Mouse (Mus musculus) kidney, postnatal 0 days (tissue): ENCODE results near the gene Ints1. TPM values are rescaled to one million over a fixed set of nuclear protein-coding genes. Genes with fewer than 3 reads are reported as not detected.

Experiments used
- ATAC-seq: fragments of 200-750 bp; cut with Nextera tagmentation; replicated peaks from 2 replicates; pipeline ENCODE4 v1.8.0; 2017; ENCODE audit warnings: low read depth, moderate number of reproducible peaks, moderate TSS enrichment, moderate library complexity; ENCODE audit not compliant: low FRiP score
- DNase-seq: peaks from one replicate; pipeline ENCODE4 v3.0.0-alpha.2; 2016; ENCODE audit warnings: low spot score
- H3K27ac ChIP-seq: fragments of 300-500 bp; sonication (generic); 2 replicates; pipeline ENCODE4 v1.5.1; 2014; ENCODE audit warnings: mild to moderate bottlenecking
- H3K27me3 ChIP-seq: fragments of 300-500 bp; sonication (generic); 2 replicates; pipeline ENCODE4 v1.6.1; 2014; ENCODE audit warnings: low read length, mixed read lengths; ENCODE audit not compliant: insufficient read depth
- H3K36me3 ChIP-seq: fragments of 300-500 bp; sonication (generic); 2 replicates; pipeline ENCODE4 v1.6.1; 2014; ENCODE audit warnings: low read length, mixed read lengths; ENCODE audit not compliant: insufficient read depth
- H3K4me1 ChIP-seq: fragments of 300-500 bp; sonication (generic); replicated peaks from 2 replicates; pipeline ENCODE4 v1.6.1; 2014; ENCODE audit warnings: antibody characterized with exemption, low read length, mixed read lengths; ENCODE audit not compliant: insufficient read depth
- H3K4me2 ChIP-seq: fragments of 300-500 bp; sonication (generic); 2 replicates; pipeline ENCODE4 v1.6.1; 2014; ENCODE audit warnings: mild to moderate bottlenecking, low read length, moderate library complexity, mixed read lengths
- H3K4me3 ChIP-seq: fragments of 300-500 bp; sonication (generic); replicated peaks from 2 replicates; pipeline ENCODE4 v1.5.1; 2014; ENCODE audit warnings: low read depth, low read length
- H3K9ac ChIP-seq: fragments of 300-500 bp; sonication (generic); 2 replicates; pipeline ENCODE4 v1.6.1; 2014; ENCODE audit warnings: low read depth, low read length
- H3K9me3 ChIP-seq: fragments of 300-500 bp; sonication (generic); replicated peaks from 2 replicates; pipeline ENCODE4 v1.6.1; 2016; ENCODE audit warnings: low read length, inconsistent platforms, mixed read lengths
- CTCF ChIP-seq: IDR thresholded peaks from 2 replicates; pipeline ENCODE4 v1.5.1; 2016; ENCODE audit warnings: antibody characterized with exemption, low read depth, mild to moderate bottlenecking, moderate library complexity
- WGBS: fragments of 180-500 bp; shearing (Covaris S2); extraction: QIAGEN DNeasy Blood & Tissue Kit; methylation state at CpG from one replicate; pipeline ENCODE4 v1.1.7; 2014; 5-methylcytosine and 5-hydroxymethylcytosine counted together
- polyA plus RNA-seq: library from polyadenylated mRNA; unstranded; fragments of >200 nt; fragmentation: Nextera tagmentation; extraction: Ambion mirVana; gene quantifications from 2 replicates; pipeline ENCODE4 v1.2.1, GENCODE M21; 2015

The Ints1 gene
- polyA plus RNA-seq, 1 experiment from 2014 or later, result 17.9 TPM

GRCm38 (mm10) chr5:139736504-139736940, 39.0 kb downstream of the Ints1 start:
- peak overlapping the region; percentile 49 for H3K4me3 ChIP-seq
- DNase-seq (no peak), ATAC-seq (peak; percentile 40)
- TF ChIP-seq CTCF, result no peak
- H3K9ac ChIP-seq, result no peak overlapping the region
- H3K27me3 ChIP-seq, result no peaks in the 10 kb centered on the region
- H3K4me1 ChIP-seq, result peaks cover 22% of the 10 kb centered on the region
- peak overlapping the region; percentile 96 for H3K4me2 ChIP-seq
- no peaks in the 10 kb centered on the region for H3K36me3 ChIP-seq
- H3K9me3 ChIP-seq, result no peaks in the 10 kb centered on the region
- H3K27ac ChIP-seq, result 0 out of 2 replicates have a peak overlapping the region, but pooled peaks have one; percentile 39
- 9% methylated on average over 10 of the region's 10 CpGs for WGBS

- peak; percentile 95 for ATAC-seq
- 2% methylated on average over 34 of the region's 50 CpGs for WGBS
- TF ChIP-seq CTCF, result no peak; the same call in 1 of the 2 replicates
Measured at GRCm38 (mm10) chr5:139735677-139736503, 39.6 kb downstream of the Ints1 start, which contains the start of gene Micall2. Gene Micall2 (minus strand): TSS chr5:139736336.

GRCm38 (mm10) chr5:139734746-139735145, 40.7 kb downstream of the Ints1 start:
- H3K27me3 ChIP-seq, result no peaks in the 10 kb centered on the region
- no peak for TF ChIP-seq CTCF
- peak overlapping the region; percentile 96 for H3K4me2 ChIP-seq
- WGBS, result 58% methylated on average over 7 of the region's 7 CpGs
- H3K4me3 ChIP-seq, result no peak overlapping the region
- ATAC-seq (no peak), DNase-seq (no peak)
- H3K27ac ChIP-seq, result no peak overlapping the region
- H3K36me3 ChIP-seq, result no peaks in the 10 kb centered on the region
- H3K9ac ChIP-seq, result no peak overlapping the region
- H3K9me3 ChIP-seq, result no peaks in the 10 kb centered on the region
- H3K4me1 ChIP-seq, result peaks cover 34% of the 10 kb centered on the region

More at GRCm38 (mm10) chr5:139735677-139736503, 39.6 kb downstream of the Ints1 start, which contains the start of gene Micall2:
- Histone ChIP-seq H3K4me2 (peak within 1 kb of the TSS; percentile 96), H3K9ac (peak within 1 kb of the TSS; percentile 59), H3K9me3 (no peaks in the 10 kb centered on the region), H3K27ac (0 out of 2 replicates have a peak within 1 kb of the TSS, but pooled peaks have one; percentile 39), H3K27me3 (no peaks in the 10 kb centered on the region), H3K4me3 (peak within 1 kb of the TSS; percentile 49), H3K36me3 (no peaks in the 10 kb centered on the region), H3K4me1 (peaks cover 28% of the 10 kb centered on the region)
- peak; percentile 99 for DNase-seq

DNA sequence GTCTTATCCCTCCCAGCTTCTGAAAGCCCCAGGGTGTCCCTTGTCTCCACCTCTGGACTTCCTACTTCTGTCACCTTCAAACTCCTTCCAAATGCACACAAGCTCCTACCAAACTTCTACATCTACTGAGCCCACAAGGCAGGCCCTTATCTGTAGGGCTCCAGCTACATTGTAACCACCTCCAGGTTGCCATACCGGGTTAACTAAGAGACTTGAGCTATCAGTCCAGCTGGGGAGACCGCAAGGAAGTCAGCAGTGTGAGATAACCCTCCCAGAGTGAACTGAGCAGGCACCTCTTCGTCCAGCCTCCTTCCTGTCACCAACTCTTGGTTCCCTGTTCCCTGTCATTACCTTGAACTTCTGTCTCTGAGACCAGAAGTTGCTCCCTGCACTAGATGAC, 41.5 kb downstream of the Ints1 start:
- Histone ChIP-seq H3K27ac (no peak overlapping the region), H3K4me3 (no peak overlapping the region), H3K9ac (no peak overlapping the region), H3K36me3 (no peaks in the 10 kb centered on the region), H3K4me1 (peaks cover 34% of the 10 kb centered on the region), H3K4me2 (no peak overlapping the region), H3K27me3 (no peaks in the 10 kb centered on the region), H3K9me3 (no peaks in the 10 kb centered on the region)
- WGBS, result 45% methylated on average over 3 of the region's 3 CpGs
- DNase-seq (no peak), ATAC-seq (no peak)
- TF ChIP-seq CTCF, result no peak

GRCm38 (mm10) chr5:139732634-139733107, 42.8 kb downstream of the Ints1 start:
- ATAC-seq (peak; percentile 34; the same call in 1 of the 2 replicates), DNase-seq (peak; percentile 39)
- 0 out of 2 replicates have a peak overlapping the region, but pooled peaks have one; percentile 23 for H3K9ac ChIP-seq
- H3K4me2 ChIP-seq, result no peak overlapping the region; the same call in 1 of the 2 replicates
- no peak for TF ChIP-seq CTCF
- 44% methylated on average over 11 of the region's 11 CpGs for WGBS
- no peak overlapping the region for H3K4me3 ChIP-seq
- no peaks in the 10 kb centered on the region for H3K36me3 ChIP-seq
- no peaks in the 10 kb centered on the region for H3K27me3 ChIP-seq
- peaks cover 34% of the 10 kb centered on the region for H3K4me1 ChIP-seq
- H3K27ac ChIP-seq, result peak overlapping the region; percentile 42; the same call in 1 of the 2 replicates
- no peaks in the 10 kb centered on the region for H3K9me3 ChIP-seq

DNA sequence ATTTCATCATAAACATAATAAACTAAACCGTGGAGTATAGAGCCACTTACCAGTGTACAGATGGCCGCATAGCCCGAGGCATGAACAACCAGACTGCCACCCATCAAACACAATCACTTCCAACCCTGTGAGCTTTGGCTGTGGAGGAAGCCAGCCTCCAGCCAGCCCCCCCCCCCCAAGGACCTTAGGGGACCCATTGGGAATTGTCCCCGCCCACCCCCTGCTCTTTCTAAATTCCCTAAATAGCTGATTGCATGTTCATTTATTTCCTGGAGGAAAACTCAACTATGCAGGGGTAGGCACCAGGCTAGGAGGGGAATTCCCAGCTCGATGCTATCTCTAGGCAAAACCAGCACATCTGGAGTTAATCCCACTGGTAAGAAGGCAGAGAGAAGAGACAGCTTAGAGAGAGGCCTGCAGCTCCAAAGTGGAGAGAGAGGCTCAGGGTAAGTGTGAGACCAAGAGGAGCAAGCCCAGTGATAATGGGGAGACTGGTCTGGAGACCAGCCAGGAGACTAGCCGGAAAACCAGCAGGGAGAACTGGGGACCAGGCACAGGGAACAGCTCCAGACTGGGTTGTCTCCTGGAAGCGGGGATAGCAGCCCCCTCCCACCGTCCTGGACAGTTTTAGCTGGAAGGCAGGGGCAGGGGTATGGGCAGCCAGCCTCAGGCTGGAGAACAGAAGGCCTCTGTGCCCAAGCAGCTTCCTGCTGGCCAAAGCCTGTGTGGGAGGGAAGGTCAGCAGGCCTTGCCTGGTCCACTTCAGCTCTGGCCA, 44.6 kb downstream of the Ints1 start:
- Histone ChIP-seq H3K9me3 (no peaks in the 10 kb centered on the region), H3K4me1 (peaks cover 32% of the 10 kb centered on the region), H3K27me3 (no peaks in the 10 kb centered on the region), H3K9ac (0 out of 2 replicates have a peak overlapping the region, but pooled peaks have one; percentile 37), H3K4me3 (no peak overlapping the region), H3K4me2 (peak overlapping the region; percentile 21), H3K27ac (peak overlapping the region; percentile 61; the same call in 1 of the 2 replicates), H3K36me3 (no peaks in the 10 kb centered on the region)
- TF ChIP-seq CTCF, result no peak
- ATAC-seq (no peak), DNase-seq (peak; percentile 54)
- 38% methylated on average over 8 of the region's 8 CpGs for WGBS
